Mouse (Mus musculus) ES-Bruce4 (cell line): ENCODE measurements at regions not wholly inside any gene's neighbourhood (a gene's known extent, or its start where the extent isn't known, plus 50 kb on each side); places are given as distances from the start of the nearest gene placed in this dataset.
"Not testable (repeated sequence)": the region's sequence is repeated elsewhere in the genome, so short reads cannot be mapped to it uniquely, and the experiment has no call there.

Source experiments
- CTCF ChIP-seq: IDR thresholded peaks from one replicate; pipeline ENCODE4 v1.8.1; 2011; ENCODE audit warnings: low read depth, low read length
- EP300 ChIP-seq: IDR thresholded peaks from 2 replicates; pipeline ENCODE4 v1.6.1; 2011; ENCODE audit warnings: low read depth, low read length; ENCODE audit not compliant: insufficient read depth
- POLR2A ChIP-seq: IDR thresholded peaks from one replicate; pipeline ENCODE4 v1.8.1; 2011; ENCODE audit warnings: low read length; ENCODE audit not compliant: insufficient read depth

DNA sequence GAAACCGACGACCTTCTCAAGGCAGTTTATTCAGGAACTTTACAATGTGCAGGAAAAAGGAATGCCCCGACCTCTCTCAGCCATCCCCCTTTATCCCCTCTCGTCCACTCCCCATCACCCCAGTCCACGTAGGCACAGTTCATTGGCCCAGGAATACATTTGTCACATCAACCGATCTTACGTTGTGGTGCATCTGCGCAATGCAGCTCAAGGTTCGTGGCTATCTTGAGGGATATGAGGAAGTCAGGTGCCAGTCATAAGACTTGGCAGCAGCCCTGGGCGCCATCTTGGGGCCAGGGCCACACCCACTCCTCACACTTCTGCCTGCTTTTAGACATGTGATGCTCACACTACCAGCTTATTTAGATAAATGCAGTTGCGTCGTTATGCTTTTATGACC is 106.8 kb upstream of the Arid1b start:
- not testable (repeated sequence) for TF ChIP-seq CTCF, POLR2A, EP300
